Mouse (Mus musculus) heart, postnatal 0 days (tissue): ENCODE data around the gene Arl8a. TPM values are rescaled to one million over a fixed set of nuclear protein-coding genes. Genes with fewer than 3 reads are reported as not detected.
A peak's percentile ranks its signal among the peaks of the same experiment; 100 is the strongest.
"Not testable (repeated sequence)": the region's sequence is repeated elsewhere in the genome, so short reads cannot be mapped to it uniquely, and the experiment has no call there.

Source experiments
- ATAC-seq: fragments of 200-750 bp; cut with Nextera tagmentation; 2 replicates; pipeline ENCODE4 v1.8.0; 2017; ENCODE audit warnings: low read depth, moderate number of reproducible peaks, moderate library complexity; ENCODE audit not compliant: insufficient read depth
- DNase-seq: peaks from one replicate; pipeline ENCODE4 v3.0.0-alpha.2; 2016; ENCODE audit warnings: low spot score
- H3K27ac ChIP-seq: fragments of 300-500 bp; sonication (generic); 2 replicates; pipeline ENCODE4 v1.5.1; 2014; ENCODE audit warnings: low read depth, mild to moderate bottlenecking
- H3K27me3 ChIP-seq: fragments of 300-500 bp; sonication (generic); 2 replicates; pipeline ENCODE4 v1.6.1; 2014; ENCODE audit warnings: low read length, mixed read lengths; ENCODE audit not compliant: control insufficient read depth, insufficient read depth
- H3K36me3 ChIP-seq: fragments of 300-500 bp; sonication (generic); replicated peaks from 2 replicates; pipeline ENCODE4 v1.6.1; 2014; ENCODE audit warnings: low read length, mixed read lengths; ENCODE audit not compliant: control insufficient read depth, insufficient read depth
- H3K4me1 ChIP-seq: fragments of 300-500 bp; sonication (generic); 2 replicates; pipeline ENCODE4 v1.6.1; 2014; ENCODE audit warnings: antibody characterized with exemption; ENCODE audit not compliant: control insufficient read depth, insufficient read depth
- H3K4me2 ChIP-seq: fragments of 300-500 bp; sonication (generic); 2 replicates; pipeline ENCODE4 v1.6.1; 2014; ENCODE audit warnings: low read depth, mild to moderate bottlenecking, low read length, moderate library complexity
- H3K4me3 ChIP-seq: fragments of 300-500 bp; sonication (generic); 2 replicates; pipeline ENCODE4 v1.5.1; 2014; ENCODE audit warnings: low read depth, low read length
- H3K9ac ChIP-seq: fragments of 300-500 bp; sonication (generic); replicated peaks from 2 replicates; pipeline ENCODE4 v1.6.1; 2014; ENCODE audit warnings: low read depth, low read length, mixed read lengths
- H3K9me3 ChIP-seq: fragments of 300-500 bp; sonication (generic); replicated peaks from 2 replicates; pipeline ENCODE4 v1.6.1; 2016; ENCODE audit warnings: low read length; ENCODE audit not compliant: control insufficient read depth
- CTCF ChIP-seq: IDR thresholded peaks from 2 replicates; pipeline ENCODE4 v1.5.1; 2016; ENCODE audit warnings: antibody characterized with exemption, control low read depth, low read depth
- EP300 ChIP-seq: IDR thresholded peaks from 2 replicates; pipeline ENCODE4 v1.6.1; 2016; ENCODE audit warnings: antibody characterized with exemption, low read depth
- WGBS: fragments of 180-500 bp; shearing (Covaris S2); extraction: QIAGEN DNeasy Blood & Tissue Kit; methylation state at CpG from one replicate; pipeline ENCODE4 v1.1.7; 2014; 5-methylcytosine and 5-hydroxymethylcytosine counted together
- polyA plus RNA-seq: library from polyadenylated mRNA; unstranded; fragments of >200 nt; fragmentation: Nextera tagmentation; extraction: Ambion mirVana; gene quantifications from 2 replicates; pipeline ENCODE4 v1.2.1, GENCODE M21; 2015
- total RNA-seq: library from RNA; depleted of rRNA; stranded (reverse); fragments of >200 nt; gene quantifications from 2 replicates; pipeline ENCODE4 v1.2.3, GENCODE M21; 2014; ENCODE audit warnings: low replicate concordance

Arl8a gene
- total and polyA plus RNA-seq, 2 experiments from 2014 or later: 35.3 to 43.4 TPM

GRCm38 (mm10) chr1:135105951-135106350, 40.7 kb upstream of the Arl8a start:
- no peak for TF ChIP-seq EP300
- TF ChIP-seq CTCF: peak; percentile 87
- Histone ChIP-seq H3K4me2 (peak overlapping the region; percentile 71; the same call in 1 of the 2 replicates), H3K27ac (no peak overlapping the region), H3K9ac (no peak overlapping the region), H3K9me3 (no peaks in the 10 kb centered on the region), H3K27me3 (peaks cover 34% of the 10 kb centered on the region), H3K36me3 (no peaks in the 10 kb centered on the region), H3K4me3 (no peak overlapping the region), H3K4me1 (no peaks in the 10 kb centered on the region)
- DNase-seq (peak; percentile 53), ATAC-seq (peak; percentile 50)
- 3% methylated on average over 8 of the region's 8 CpGs for WGBS

GRCm38 (mm10) chr1:135108611-135109010, 38.0 kb upstream of the Arl8a start:
- Histone ChIP-seq H3K27me3 (peaks cover 29% of the 10 kb centered on the region), H3K36me3 (no peaks in the 10 kb centered on the region), H3K4me1 (no peaks in the 10 kb centered on the region), H3K4me3 (no peak overlapping the region), H3K27ac (no peak overlapping the region), H3K9me3 (no peaks in the 10 kb centered on the region), H3K4me2 (no peak overlapping the region), H3K9ac (no peak overlapping the region)
- no peak for ATAC-seq
- peak; percentile 49 for DNase-seq
- TF ChIP-seq CTCF: peak; percentile 82
- TF ChIP-seq EP300: no peak
- WGBS: 39% methylated on average over 6 of the region's 6 CpGs

- Histone ChIP-seq H3K27ac (no peak overlapping the region), H3K9ac (no peak overlapping the region), H3K9me3 (no peaks in the 10 kb centered on the region), H3K4me2 (no peak overlapping the region), H3K4me3 (no peak overlapping the region), H3K27me3 (peaks cover 15% of the 10 kb centered on the region), H3K4me1 (no peaks in the 10 kb centered on the region), H3K36me3 (no peaks in the 10 kb centered on the region)
- no peak for TF ChIP-seq EP300
- TF ChIP-seq CTCF: peak; percentile 92
- no peak for DNase-seq
- WGBS: 17% methylated on average over 6 of the region's 6 CpGs
- ATAC-seq: no peak
Measured at GRCm38 (mm10) chr1:135110075-135110474, 36.5 kb upstream of the Arl8a start.

GRCm38 (mm10) chr1:135111271-135111670, 35.4 kb upstream of the Arl8a start:
- H3K27ac ChIP-seq, H3K27me3 ChIP-seq, H3K36me3 ChIP-seq, ATAC-seq, H3K9ac ChIP-seq, H3K9me3 ChIP-seq, H3K4me2 ChIP-seq, H3K4me1 ChIP-seq, H3K4me3 ChIP-seq, DNase-seq: not testable (repeated sequence)
- 45% methylated on average over 4 of the region's 5 CpGs for WGBS

GRCm38 (mm10) chr1:135112661-135113060, 34.0 kb upstream of the Arl8a start:
- Histone ChIP-seq H3K4me2 (no peak overlapping the region), H3K27ac (no peak overlapping the region), H3K9me3 (no peaks in the 10 kb centered on the region), H3K36me3 (no peaks in the 10 kb centered on the region), H3K27me3 (0 out of 2 replicates have a peak, but pooled peaks cover 3% of the 10 kb centered on the region), H3K4me1 (no peaks in the 10 kb centered on the region), H3K4me3 (no peak overlapping the region), H3K9ac (no peak overlapping the region)
- TF ChIP-seq EP300 (no peak), CTCF (peak; percentile 83)
- ATAC-seq: no peak
- 8% methylated on average over 8 of the region's 8 CpGs for WGBS
- DNase-seq: peak; percentile 29

GRCm38 (mm10) chr1:135124573-135125363, 21.9 kb upstream of the Arl8a start:
- ATAC-seq: no peak
- H3K4me1 ChIP-seq: peaks cover 5% of the 10 kb centered on the region; the same call in 1 of the 2 replicates
- H3K9me3 ChIP-seq: no peaks in the 10 kb centered on the region
- H3K9ac ChIP-seq: no peak overlapping the region
- WGBS: 87% methylated on average over 8 of the region's 8 CpGs
- no peak overlapping the region for H3K4me2 ChIP-seq
- TF ChIP-seq EP300 (no peak), CTCF (no peak)
- peaks cover 44% of the 10 kb centered on the region for H3K27me3 ChIP-seq
- H3K36me3 ChIP-seq: no peaks in the 10 kb centered on the region
- DNase-seq: no peak
- no peak overlapping the region for H3K27ac ChIP-seq
- no peak overlapping the region for H3K4me3 ChIP-seq
